Comparison of ENCODE assay signal across 12 mouse cellular contexts in the genomic region with DNA sequence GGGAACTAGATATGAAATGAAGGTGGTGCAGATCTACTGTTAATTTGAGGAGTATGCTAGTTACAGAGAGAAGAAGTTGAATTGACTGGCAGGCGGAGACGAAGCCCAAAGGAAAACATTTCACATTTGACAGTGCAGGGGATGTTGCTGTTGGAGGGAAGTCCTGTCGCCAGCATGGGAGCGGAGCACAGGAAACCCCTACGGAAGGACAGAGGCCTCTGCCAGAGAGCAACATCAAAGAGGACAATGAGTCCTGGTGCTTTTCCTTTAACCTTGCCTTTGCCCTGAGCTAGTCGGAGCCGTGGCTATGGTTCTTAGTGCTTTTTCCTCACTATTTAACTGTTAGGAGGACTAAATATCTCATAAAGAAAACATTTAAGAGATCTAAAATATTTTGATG. TPM values are rescaled to one million over a fixed set of nuclear protein-coding genes. Genes with fewer than 3 reads are reported as not detected.
A peak's percentile ranks its signal among the peaks of the same experiment; 100 is the strongest.
DNase-seq lines count a peak whose midpoint lies in the region; ATAC-seq and TF ChIP-seq lines count a peak whose summit lies in the region.
"Had no signal": no experiment of that assay in that cellular context is flagged by ENCODE, and none has a peak within 500 bp of the region (broad histone marks: within the 10 kb centered on the region; RNA-seq: fewer than 3 reads in every experiment).

No protein-coding gene starts in this region.

- peak; percentile 16 for DNase-seq in embryo, embryonic 11 days
- no peak for DNase-seq in embryo, embryonic 9.5 days (ENCODE audit: extremely low spot score)
- DNase-seq in thymus, postnatal 0 days (ENCODE audit: low spot score) = peak; percentile 3
- DNase-seq in thymus, postnatal 14 days = no peak
- DNase-seq in kidney, postnatal 4 days = peak; percentile 16 to 32
- DNase-seq in frontal cortex, postnatal 10 days (ENCODE audit: low spot score in 2 of 2) = no peak
- DNase-seq in gastrocnemius, adult 18-20 months (ENCODE audit: low spot score) = no peak
- DNase-seq: layer of hippocampus, adult 9-11 months had no signal

- no peaks in the 10 kb centered on the region for H3K9me3 ChIP-seq in intestine, postnatal 0 days (ENCODE audit: control insufficient read depth)
- H3K9me3 ChIP-seq: hindbrain, embryonic 15.5 days had no signal

- TF ChIP-seq CTCF in intestine, postnatal 0 days (IDR thresholded peaks at IDR 0.05; ENCODE audit: low read depth) = no peak

- H3K4me1 ChIP-seq in intestine, postnatal 0 days (replicated peaks; ENCODE audit: control insufficient read depth, insufficient read depth, low read length) = no peaks in the 10 kb centered on the region
- H3K4me1 ChIP-seq: hindbrain, embryonic 15.5 days had no signal

- no peak overlapping the region for H3K4me3 ChIP-seq in intestine, postnatal 0 days (ENCODE audit: low read depth, low read length)
- H3K4me3 ChIP-seq: hindbrain, embryonic 15.5 days had no signal

- no peak overlapping the region for H3K9ac ChIP-seq in intestine, postnatal 0 days (ENCODE audit: low read depth, low read length)
- H3K9ac ChIP-seq: hindbrain, embryonic 15.5 days had no signal

- H3K4me2 ChIP-seq in intestine, postnatal 0 days (replicated peaks; ENCODE audit: low read depth) = no peak overlapping the region
- H3K4me2 ChIP-seq: hindbrain, embryonic 15.5 days had no signal

- ATAC-seq in intestine, postnatal 0 days = no peak

- H3K36me3 ChIP-seq in intestine, postnatal 0 days (ENCODE audit: control insufficient read depth, insufficient read depth) = no peaks in the 10 kb centered on the region
- H3K36me3 ChIP-seq: hindbrain, embryonic 15.5 days had no signal

- no peak overlapping the region for H3K27ac ChIP-seq in intestine, postnatal 0 days (ENCODE audit: low read depth, low read length)
- H3K27ac ChIP-seq: hindbrain, embryonic 15.5 days; macrophage; stomach, postnatal 0 days had no signal

- H3K27me3 ChIP-seq in intestine, postnatal 0 days (replicated peaks; ENCODE audit: control insufficient read depth, insufficient read depth, low read length) = no peaks in the 10 kb centered on the region
- H3K27me3 ChIP-seq: hindbrain, embryonic 15.5 days had no signal

- WGBS in intestine, postnatal 0 days = 72% methylated on average over 7 of the region's 7 CpGs

RNA-seq across cellular contexts. Expression of a gene that starts 50.7 kb away (rescaled TPM):
- polyA plus RNA-seq in thymus, postnatal 0 days (2015; fragmentation: Nextera tagmentation; extraction: Ambion mirVana) = 1.4 and 1.9 TPM in 2 replicates
- 3.8 and 3.9 TPM in 2 replicates for polyA plus RNA-seq in intestine, postnatal 0 days (2015; fragmentation: Nextera tagmentation; extraction: Ambion mirVana)
- total RNA-seq in gastrocnemius, adult 18-20 months (2021) = 1 to 10 TPM; 1.6 to 1.8 TPM

Comparison
In these comparisons a context has a peak if more than half of its experiments do, and no peak if none do; other contexts are left out.
1. DNase-seq: peak in embryo, embryonic 11 days (single experiment), thymus, postnatal 0 days (single experiment) and kidney, postnatal 4 days (2 of 2); none in embryo, embryonic 9.5 days (single experiment), thymus, postnatal 14 days (single experiment), frontal cortex, postnatal 10 days (0 of 2) and gastrocnemius, adult 18-20 months (single experiment).